In the genomic region with DNA sequence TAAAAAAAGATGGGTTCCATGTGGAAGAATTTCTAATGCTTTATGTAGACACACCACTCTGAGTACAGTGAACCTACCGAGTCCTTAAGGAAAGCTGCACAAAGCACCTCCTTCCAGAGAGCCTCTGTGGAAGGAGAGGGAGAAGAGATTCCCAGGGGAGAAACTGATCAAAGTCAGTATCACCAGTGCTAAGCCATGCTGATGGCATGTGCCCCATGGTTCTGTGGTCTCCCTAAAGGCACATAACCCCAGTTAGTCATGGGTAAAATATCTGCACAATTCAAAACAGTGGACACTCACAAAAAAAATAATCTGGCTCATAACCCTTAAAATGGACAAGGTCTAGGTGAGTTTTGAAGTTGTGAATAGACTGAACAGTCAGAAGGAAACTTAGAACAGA, we compare ENCODE assay signal across 23 mouse cellular contexts. TPM values are rescaled to one million over a fixed set of nuclear protein-coding genes. Genes with fewer than 3 reads are reported as not detected.
A peak's percentile ranks its signal among the peaks of the same experiment; 100 is the strongest.
DNase-seq lines count a peak whose midpoint lies in the region; ATAC-seq and TF ChIP-seq lines count a peak whose summit lies in the region.
"Had no signal": no experiment of that assay in that cellular context is flagged by ENCODE, and none has a peak within 500 bp of the region (broad histone marks: within the 10 kb centered on the region; RNA-seq: fewer than 3 reads in every experiment).

No protein-coding gene starts in this region.

- CTCF ChIA-PET in Patski (lab: Charles Lee): interaction anchor here (0.8 to 2.5 kb wide), 4 partner anchors 10 to 64 kb away, joined by 3 to 5 read pairs (median 3); no protein-coding TSS in a partner anchor

- no peak for TF ChIP-seq CTCF in Patski (IDR thresholded peaks at IDR 0.05)

- POLR2A ChIA-PET in Patski (lab: Charles Lee): interaction anchor here (1.6 kb wide), 1 partner anchor 15 kb away, joined by 4 read pairs; no protein-coding TSS in a partner anchor

- DNase-seq in 3134 (ENCODE audit: extremely low read depth, insufficient read length, low spot score) (peak; percentile 11), 3T3-L1 (ENCODE audit: low read depth, low spot score) (peak; percentile 74), Patski (ENCODE audit: low read depth, low spot score) (no peak), MN1 (ENCODE audit: low spot score) (no peak)
- no peak for DNase-seq in right cerebral cortex, postnatal 10 days (ENCODE audit: low spot score in 2 of 2)
- DNase-seq: adrenal gland, adult 8-10 months; adrenal gland, postnatal 14 days; adrenal gland, postnatal 36 days; cerebellum, adult 11-12 months; cerebellum, adult 2 months; cerebellum, adult 9-10 months; cerebellum, postnatal 10 days; cerebellum, postnatal 25 days; forebrain, postnatal 0 days had no signal

- peak; percentile 14 for ATAC-seq in Patski
- ATAC-seq: activated CD4-positive, CD25-positive, alpha-beta regulatory T cell, adult 4 months; forebrain, embryonic 13.5 days; forebrain, embryonic 15.5 days; forebrain, postnatal 0 days had no signal

- in situ Hi-C loops in Patski (cut with MboI; ENCODE audit: low pct_unique_long_range_greater_than_20kb): loop anchor here (5.0 to 10.0 kb wide), 3 partner anchors 61 to 401 kb away; no protein-coding TSS in a partner anchor

- H3K27me3 ChIP-seq in Patski: no peaks in the 10 kb centered on the region
- H3K27me3 ChIP-seq: embryonic facial prominence, embryonic 12.5 days; forebrain, embryonic 13.5 days; forebrain, embryonic 15.5 days had no signal

RNA-seq across cellular contexts. Expression of a gene that starts 13.7 kb away (rescaled TPM):
- polyA plus RNA-seq in Patski (2021): not detected
- polyA plus RNA-seq: activated CD4-positive, CD25-positive, alpha-beta regulatory T cell, adult 4 months; C2C12; cerebellum, adult 2 months; cortical plate, adult 2 months; embryonic facial prominence, embryonic 10.5 days; embryonic facial prominence, embryonic 12.5 days; embryonic facial prominence, embryonic 14.5 days; forebrain, embryonic 11.5 days; forebrain, embryonic 13.5 days; forebrain, embryonic 15.5 days; forebrain, postnatal 0 days had no signal

RNA-seq across cellular contexts. Expression of a gene that starts 48.7 kb away (rescaled TPM):
- polyA plus RNA-seq in Patski (2021): 38.8 TPM

Comparison
In these comparisons a context has a peak if more than half of its experiments do, and no peak if none do; other contexts are left out.
1. DNase-seq: peak in 3134 (single experiment) and 3T3-L1 (single experiment); none in Patski (single experiment), right cerebral cortex, postnatal 10 days (0 of 2) and MN1 (single experiment).